Mouse (Mus musculus) kidney, adult 2 months (tissue): ENCODE results near the gene Gm45753. TPM values are rescaled to one million over a fixed set of nuclear protein-coding genes. Genes with fewer than 3 reads are reported as not detected.

Source experiments
- DNase-seq: peaks from one replicate; pipeline ENCODE4 v3.0.0; 2021
- H3K27ac ChIP-seq: fragments of 200-500 bp; 2 replicates; pipeline ENCODE4 v1.5.1; 2012; ENCODE audit warnings: low read depth, low read length, control low read depth, inconsistent platforms; ENCODE audit not compliant: insufficient read depth
- H3K27me3 ChIP-seq: fragments of 200-500 bp; replicated peaks from 2 replicates; pipeline ENCODE4 v1.6.1; 2012; ENCODE audit warnings: mild to moderate bottlenecking, moderate library complexity, low read length, inconsistent platforms; ENCODE audit not compliant: control insufficient read depth, insufficient read depth
- H3K36me3 ChIP-seq: fragments of 200-500 bp; 2 replicates; pipeline ENCODE4 v1.6.1; 2012; ENCODE audit warnings: mild to moderate bottlenecking, moderate library complexity, low read length, inconsistent platforms; ENCODE audit not compliant: control insufficient read depth, insufficient read depth
- H3K4me1 ChIP-seq: fragments of 200-500 bp; 2 replicates; pipeline ENCODE4 v1.6.1; 2011; ENCODE audit warnings: low read length; ENCODE audit not compliant: control insufficient read depth, insufficient read depth
- H3K4me3 ChIP-seq: fragments of 200-500 bp; 2 replicates; pipeline ENCODE4 v1.5.1; 2011; ENCODE audit warnings: mild to moderate bottlenecking, low read depth, low read length, control low read depth; ENCODE audit not compliant: insufficient read depth
- CTCF ChIP-seq: fragments of 200-500 bp; conservative IDR thresholded peaks from 2 replicates; pipeline ENCODE4 v1.5.1; 2011; ENCODE audit warnings: low read depth, mild to moderate bottlenecking, control low read depth, low read length, moderate library complexity, mixed read lengths; ENCODE audit not compliant: insufficient read depth, insufficient read length
- POLR2A ChIP-seq: fragments of 200-500 bp; IDR thresholded peaks from one replicate; pipeline ENCODE4 v1.6.1; 2011; ENCODE audit warnings: low read depth, low read length, control low read depth
- WGBS: fragments of 180-500 bp; shearing (Covaris S2); methylation state at CpG from one replicate; pipeline ENCODE4 v1.1.7; 2018; 5-methylcytosine and 5-hydroxymethylcytosine counted together
- polyA plus RNA-seq: library from polyadenylated mRNA; depleted of rRNA; stranded (reverse); fragments of >200 nt; gene quantifications from 2 replicates; pipeline ENCODE4 v1.2.3, GENCODE M21; 2012

The Gm45753 gene
- polyA plus RNA-seq, 1 experiment = 0.25 TPM

DNA sequence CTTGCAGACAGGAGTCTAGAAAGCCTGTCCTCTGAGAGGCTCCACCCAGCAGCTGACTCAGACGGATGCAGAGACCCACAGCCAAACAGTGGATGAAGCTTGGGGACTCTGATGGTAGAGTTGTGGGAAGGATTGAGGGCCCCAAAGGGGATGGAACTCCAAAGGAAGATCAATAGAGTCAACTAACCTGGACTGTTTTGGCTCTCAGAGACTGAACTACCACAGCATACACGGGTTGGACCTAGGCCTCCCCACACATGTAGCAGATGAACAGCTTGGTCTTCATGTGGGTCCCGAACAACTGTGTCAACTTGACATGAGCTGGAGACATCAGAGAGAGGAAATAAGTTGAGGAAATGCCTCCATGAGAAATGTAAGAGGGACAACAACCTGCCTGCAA is 45.4 kb downstream of the Gm45753 start:
- Histone ChIP-seq H3K4me1 (0 out of 2 replicates have a peak, but pooled peaks cover under 1% of the 10 kb centered on the region), H3K27me3 (no peaks in the 10 kb centered on the region), H3K4me3 (no peak overlapping the region), H3K36me3 (no peaks in the 10 kb centered on the region), H3K27ac (no peak overlapping the region)
- 87% methylated on average over 3 of the region's 3 CpGs for WGBS
- TF ChIP-seq POLR2A (no peak), CTCF (no peak)
- DNase-seq = no peak

DNA sequence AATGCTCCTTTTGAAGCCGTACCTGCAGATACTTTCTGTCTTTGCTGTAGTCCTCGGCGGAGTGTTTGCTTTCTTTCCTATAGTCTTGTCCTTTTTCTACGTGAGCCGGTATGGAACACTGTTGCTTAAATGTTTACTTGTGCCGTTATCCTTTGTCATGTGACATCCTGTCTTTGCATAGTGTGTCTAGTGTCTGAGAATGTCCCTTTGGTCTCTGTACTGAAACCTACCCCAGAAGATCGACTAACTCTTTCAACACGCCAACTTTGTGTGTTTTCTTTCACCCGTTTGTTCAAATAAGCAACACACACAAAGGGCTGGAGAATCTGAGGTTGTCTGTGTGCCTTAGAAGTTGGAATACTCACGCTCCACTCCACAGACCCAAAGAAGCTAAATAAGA is 46.3 kb downstream of the Gm45753 start, which contains the start of gene F11:
F11 (minus strand) TSS at position 112 of the 400 bp plus-strand sequence.
- Histone ChIP-seq H3K4me3 (no peak within 1 kb of the TSS), H3K27ac (no peak within 1 kb of the TSS), H3K4me1 (no peaks in the 10 kb centered on the region), H3K27me3 (no peaks in the 10 kb centered on the region), H3K36me3 (no peaks in the 10 kb centered on the region)
- 85% methylated on average over 10 of the region's 10 CpGs for whole genome bisulfite sequencing
- TF ChIP-seq CTCF = no peak
- no peak for TF ChIP-seq POLR2A
- no peak for DNase-seq

DNA sequence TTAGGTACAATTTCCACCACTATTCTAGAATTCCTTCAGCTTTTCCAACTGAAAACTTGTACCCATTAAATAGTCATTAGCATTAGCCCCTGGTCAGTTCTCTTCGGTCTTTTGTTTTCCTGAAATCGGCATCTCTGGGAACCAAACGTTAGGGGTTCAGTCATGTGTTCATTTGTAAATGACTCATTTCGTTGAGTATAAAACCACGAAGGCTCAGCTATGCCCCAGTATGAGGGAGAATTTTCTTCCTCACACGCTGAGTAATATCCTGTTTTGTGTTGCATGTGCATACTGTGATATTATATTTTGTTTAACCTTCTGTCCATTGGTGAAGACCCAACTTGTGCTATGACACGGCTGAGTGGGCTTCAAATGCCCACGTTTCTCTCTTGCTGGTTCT is 49.8 kb downstream of the Gm45753 start:
- no peak overlapping the region for H3K4me3 ChIP-seq
- no peak for DNase-seq
- H3K27ac ChIP-seq = no peak overlapping the region
- no peaks in the 10 kb centered on the region for H3K36me3 ChIP-seq
- no peaks in the 10 kb centered on the region for H3K4me1 ChIP-seq
- WGBS = 60% methylated on average over 8 of the region's 8 CpGs
- TF ChIP-seq POLR2A = no peak
- no peak for TF ChIP-seq CTCF
- H3K27me3 ChIP-seq = no peaks in the 10 kb centered on the region

GRCm38 (mm10) chr8:45255040-45255439 is 53.2 kb downstream of the Gm45753 start:
- Histone ChIP-seq H3K27ac (no peak overlapping the region), H3K4me1 (no peaks in the 10 kb centered on the region), H3K4me3 (no peak overlapping the region), H3K36me3 (no peaks in the 10 kb centered on the region), H3K27me3 (no peaks in the 10 kb centered on the region)
- 60% methylated on average over 12 of the region's 12 CpGs for whole genome bisulfite sequencing
- TF ChIP-seq CTCF = no peak
- no peak for TF ChIP-seq POLR2A
- DNase-seq = no peak

DNA sequence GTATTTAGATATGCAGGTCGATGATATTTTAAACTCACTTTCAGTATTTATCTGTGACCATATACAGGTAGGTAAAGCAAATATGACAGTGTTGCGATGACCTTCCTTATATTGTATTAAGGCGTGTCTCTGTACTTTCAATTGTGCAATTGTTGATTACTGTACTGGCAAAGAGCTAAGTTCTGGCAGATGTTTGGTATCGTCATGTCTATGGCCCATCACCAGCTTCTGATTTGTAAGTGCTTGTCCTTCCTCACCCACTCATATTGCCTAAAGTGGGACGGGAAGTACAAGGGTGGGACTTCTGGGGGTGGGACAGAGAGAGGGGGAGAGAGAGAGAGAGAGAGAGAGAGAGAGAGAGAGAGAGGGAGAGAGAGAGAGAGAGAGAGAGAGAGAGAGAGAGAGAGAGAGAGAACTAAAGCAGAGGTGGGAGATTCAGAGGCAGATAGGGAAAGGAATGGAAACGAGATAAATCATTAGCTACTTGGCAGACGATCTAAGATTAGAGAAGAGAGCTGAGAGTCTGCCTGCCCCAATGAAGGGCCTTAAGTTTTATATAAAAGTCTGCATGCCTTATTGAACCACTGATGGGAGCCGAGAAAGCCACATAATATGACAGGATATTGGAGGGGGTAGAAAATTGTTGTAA is 53.9 kb downstream of the Gm45753 start:
- no peaks in the 10 kb centered on the region for H3K36me3 ChIP-seq
- H3K4me3 ChIP-seq = no peak overlapping the region
- H3K4me1 ChIP-seq = no peaks in the 10 kb centered on the region
- H3K27me3 ChIP-seq = no peaks in the 10 kb centered on the region
- 68% methylated on average over 8 of the region's 8 CpGs for WGBS
- no peak for DNase-seq
- TF ChIP-seq CTCF (no peak), POLR2A (no peak)
- no peak overlapping the region for H3K27ac ChIP-seq

DNA sequence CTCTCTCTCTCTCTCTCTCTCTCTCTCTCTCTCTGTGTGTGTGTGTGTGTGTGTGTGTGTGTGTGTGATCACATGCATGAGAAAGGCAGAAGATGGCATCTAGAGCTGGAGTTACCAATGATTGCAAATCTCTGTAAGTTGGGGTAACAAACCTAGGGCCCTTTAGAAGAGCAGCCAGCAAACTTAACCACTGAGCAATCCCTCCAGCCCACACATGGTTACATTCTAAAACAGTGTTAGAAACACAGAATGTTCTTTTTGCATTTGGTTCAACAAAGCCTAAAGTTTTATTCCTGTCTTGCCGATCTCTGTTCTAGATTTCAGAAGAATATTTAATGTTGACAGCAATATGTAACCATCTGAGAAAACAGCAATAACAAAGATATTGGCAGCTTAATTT is 54.7 kb downstream of the Gm45753 start:
- WGBS = 95% methylated on average over 1 of the region's 1 CpGs
- H3K4me3 ChIP-seq = no peak overlapping the region
- H3K36me3 ChIP-seq = no peaks in the 10 kb centered on the region
- TF ChIP-seq CTCF = no peak
- TF ChIP-seq POLR2A = no peak
- no peaks in the 10 kb centered on the region for H3K4me1 ChIP-seq
- H3K27ac ChIP-seq = no peak overlapping the region
- no peaks in the 10 kb centered on the region for H3K27me3 ChIP-seq
- DNase-seq = no peak

DNA sequence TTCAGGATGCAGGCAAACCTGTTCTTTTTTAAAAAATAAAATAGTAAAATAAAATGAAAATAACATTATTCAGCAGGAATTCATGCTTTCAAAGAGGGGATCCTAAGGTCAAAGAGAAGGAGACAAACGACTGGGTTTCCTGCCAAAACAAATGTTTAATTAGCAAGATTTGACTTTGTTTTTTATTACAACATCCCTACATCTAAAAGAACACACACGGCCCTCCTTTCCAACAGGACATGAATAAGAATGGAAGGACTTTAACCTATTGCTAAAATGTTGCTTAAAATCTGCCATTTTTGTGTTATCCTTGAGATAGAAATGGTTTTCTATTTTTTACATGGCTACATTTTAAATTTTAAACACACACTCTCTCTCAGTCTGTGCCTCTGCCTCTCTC is 55.2 kb downstream of the Gm45753 start:
- 30% methylated on average over 2 of the region's 2 CpGs for WGBS
- H3K27ac ChIP-seq = no peak overlapping the region
- no peak for DNase-seq

More for the DNA sequence above, 55.2 kb downstream of the Gm45753 start:
- no peaks in the 10 kb centered on the region for H3K36me3 ChIP-seq
- H3K27me3 ChIP-seq = no peaks in the 10 kb centered on the region
- no peaks in the 10 kb centered on the region for H3K4me1 ChIP-seq
- no peak overlapping the region for H3K4me3 ChIP-seq
- no peak for TF ChIP-seq POLR2A
- no peak for TF ChIP-seq CTCF
